Mouse (Mus musculus) kidney, adult 18-20 months (tissue): ENCODE results near the gene Spa17.

Experiments
- DNase-seq: peaks from one replicate; pipeline ENCODE4 v3.0.0; 2021

Gene Spa17

DNA sequence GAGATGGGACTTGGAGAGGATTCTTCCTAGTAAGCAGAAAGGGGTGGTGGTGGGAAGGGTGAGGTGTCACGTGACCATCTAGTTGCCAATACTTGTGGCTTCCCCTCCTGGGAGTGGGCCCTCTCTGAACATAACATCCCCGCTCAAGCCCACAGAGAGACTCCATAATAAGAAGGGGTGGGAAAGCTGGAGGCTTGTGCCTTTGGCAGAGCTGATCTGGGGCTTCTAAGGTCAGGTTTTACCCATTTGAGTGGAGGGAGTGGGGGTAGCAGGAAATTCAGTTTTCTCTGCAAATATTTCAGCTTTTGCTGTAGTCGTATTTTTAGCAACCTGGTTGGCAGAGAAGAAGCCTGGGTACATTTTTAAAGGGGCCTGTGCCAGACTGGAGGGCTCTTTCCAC, 57.2 kb downstream of the Spa17 start:
- no peak for DNase-seq

- DNase-seq: no peak
These were observed 58.4 kb downstream of the Spa17 start, which contains the start of gene Siae for GRCm38 (mm10) chr9:37554838-37555748. Gene Siae (plus strand): TSS chr9:37555698.

GRCm38 (mm10) chr9:37554279-37554678, 59.2 kb downstream of the Spa17 start:
- DNase-seq: no peak
